Mouse (Mus musculus) 3134 (cell line): ENCODE results near the gene Bmyc.
"Not testable (repeated sequence)": the region's sequence is repeated elsewhere in the genome, so short reads cannot be mapped to it uniquely, and the experiment has no call there.

Source experiments
- DNase-seq: peaks from one replicate; pipeline ENCODE4 v3.0.0-alpha.2; 2011; ENCODE audit warnings: low spot score; ENCODE audit not compliant: insufficient read length; ENCODE audit errors: extremely low read depth

Bmyc gene

GRCm38 (mm10) chr2:25706643-25707481 is at the start of gene Bmyc:
TSS of gene Bmyc (plus strand) at chr2:25706739.
- peak; percentile 76 for DNase-seq

GRCm38 (mm10) chr2:25657246-25657645 is 49.3 kb upstream of the Bmyc start:
- peak; percentile 18 for DNase-seq

GRCm38 (mm10) chr2:25657652-25658051 is 48.9 kb upstream of the Bmyc start, which contains the start of gene Lcn5:
TSS of gene Lcn5 (plus strand) at chr2:25657952.
- no peak for DNase-seq

GRCm38 (mm10) chr2:25660279-25660678 is 46.3 kb upstream of the Bmyc start:
- peak; percentile 44 for DNase-seq

GRCm38 (mm10) chr2:25661245-25661970 is 45.1 kb upstream of the Bmyc start:
- DNase-seq, result peak; percentile 25

DNA sequence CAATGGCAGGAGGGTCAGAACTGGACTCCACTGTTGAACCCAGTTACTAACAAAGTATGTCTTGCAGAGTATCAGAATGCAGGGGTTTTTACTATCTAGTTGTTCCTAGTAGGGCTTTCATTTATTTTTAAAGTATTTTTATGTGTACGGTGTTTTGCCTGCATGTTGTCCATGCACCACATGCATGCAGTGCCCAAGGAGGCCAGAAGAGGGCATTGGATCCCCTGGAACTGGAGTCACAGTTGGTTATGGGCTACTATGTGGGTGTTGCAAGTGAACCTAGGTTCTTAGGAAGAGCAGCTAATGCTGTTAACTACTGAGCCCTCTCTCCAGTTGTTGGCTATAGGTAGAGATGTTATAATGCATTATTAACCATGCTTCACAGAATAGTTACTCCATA is 43.0 kb upstream of the Bmyc start:
- DNase-seq, result no peak

GRCm38 (mm10) chr2:25664125-25664524 is 42.4 kb upstream of the Bmyc start:
- no peak for DNase-seq

GRCm38 (mm10) chr2:25666516-25666915 is 40.0 kb upstream of the Bmyc start:
- no peak for DNase-seq

DNA sequence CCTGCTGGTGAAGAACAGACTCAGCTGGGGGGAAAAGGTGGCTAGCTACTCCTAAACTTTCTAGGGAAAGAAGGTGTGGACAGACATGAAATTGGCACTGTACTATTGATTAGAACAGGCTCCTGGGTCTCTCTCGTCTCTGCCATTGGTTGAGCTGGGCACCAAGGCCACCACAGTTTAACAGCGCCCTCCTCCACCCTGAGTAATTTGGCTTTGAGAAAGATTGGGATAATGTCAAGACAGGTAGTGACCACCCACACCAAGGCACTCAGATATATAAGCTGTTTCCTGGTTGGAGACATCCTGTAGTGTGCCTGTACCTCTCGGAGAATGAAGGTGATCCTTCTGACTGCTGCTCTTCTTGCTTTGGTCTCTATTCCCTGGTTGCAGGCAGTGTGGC is 30.1 kb upstream of the Bmyc start, which contains the start of gene Lcn6:
Gene Lcn6, plus strand, starts transcription at position 301 of the 400 bp plus-strand sequence.
- no peak for DNase-seq

DNA sequence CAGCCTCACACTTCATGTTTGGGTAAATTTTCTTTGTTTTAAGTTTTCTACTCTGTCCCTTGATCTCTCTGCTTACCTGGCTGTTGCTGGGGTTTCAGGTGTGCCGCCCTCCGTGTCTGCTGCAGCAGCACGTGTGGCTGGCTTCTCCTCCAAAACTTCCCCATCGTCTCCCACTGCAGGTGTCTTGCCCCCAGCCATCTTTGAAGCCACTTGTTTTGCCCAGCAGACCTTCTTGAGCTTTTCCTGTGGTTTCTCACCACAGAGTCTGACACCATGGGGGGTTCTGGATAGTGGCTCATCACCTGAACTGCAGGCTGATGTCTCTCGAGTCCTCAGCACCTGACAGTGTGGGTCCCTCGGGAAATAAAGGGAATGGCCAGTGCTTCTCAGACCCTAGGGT is 27.0 kb upstream of the Bmyc start:
- no peak for DNase-seq

DNA sequence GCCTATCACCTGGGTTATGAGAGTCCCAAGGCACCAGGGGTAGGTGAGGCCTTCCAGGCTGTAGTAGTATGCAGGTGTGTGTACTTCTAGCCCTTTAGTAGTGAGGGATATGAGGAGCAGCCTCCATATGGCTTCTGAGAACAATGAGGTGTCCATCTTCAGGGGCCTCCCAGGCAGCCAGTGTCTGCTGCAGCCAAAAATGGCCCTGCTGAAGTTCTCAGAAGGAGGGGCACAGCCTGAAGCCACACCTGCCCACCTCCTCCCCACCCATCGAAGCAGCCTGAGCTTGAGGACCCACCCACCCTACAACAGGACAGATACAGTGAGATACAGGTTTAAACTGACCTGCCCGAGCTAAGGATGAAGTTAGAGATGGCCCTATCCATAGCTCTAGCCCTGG is 24.1 kb upstream of the Bmyc start, which contains the start of gene Lcn10:
Gene Lcn10, plus strand, starts transcription at position 301 of the 400 bp plus-strand sequence.
- DNase-seq, result no peak

DNA sequence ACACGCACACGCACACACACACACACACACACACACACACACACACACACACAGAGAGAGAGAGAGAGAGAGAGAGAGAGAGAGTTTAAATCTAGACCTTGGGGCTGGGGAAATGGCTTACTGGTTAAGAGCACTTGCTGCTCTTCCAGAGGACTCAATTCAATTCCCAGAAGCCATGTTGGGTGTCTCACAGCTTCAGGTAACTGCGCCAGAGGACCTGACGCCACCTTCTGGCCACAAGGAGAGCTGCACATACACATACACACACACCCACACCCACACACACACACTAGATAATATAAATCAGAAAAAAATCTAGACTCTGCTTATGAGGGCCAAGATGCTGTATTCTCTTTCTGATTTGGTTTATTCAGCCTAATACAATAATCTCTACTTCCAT is 19.6 kb upstream of the Bmyc start:
- DNase-seq, result no peak

DNA sequence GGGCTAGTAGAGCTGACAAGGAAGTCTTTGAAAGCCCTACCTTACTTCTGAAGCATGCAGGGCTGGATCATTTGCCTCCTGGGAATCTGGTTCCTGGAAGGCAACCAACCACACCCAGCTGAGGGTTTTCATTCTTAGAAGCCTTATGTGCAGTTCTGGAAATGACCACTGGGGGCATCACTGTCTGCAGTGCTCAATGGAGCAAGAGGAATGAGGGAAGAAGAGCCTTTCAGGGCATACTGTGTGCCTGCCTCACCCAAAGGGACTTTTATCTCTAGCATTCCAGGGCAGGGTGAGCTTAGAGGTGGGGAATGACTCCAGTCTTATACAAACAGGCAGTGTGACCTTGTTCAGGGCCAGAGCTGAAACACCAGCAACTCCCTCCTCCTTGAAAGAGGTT is 11.9 kb upstream of the Bmyc start:
- peak; percentile 44 for DNase-seq

GRCm38 (mm10) chr2:25696951-25697350 is 9.6 kb upstream of the Bmyc start:
- no peak for DNase-seq

GRCm38 (mm10) chr2:25698696-25699095 is 7.8 kb upstream of the Bmyc start:
- no peak for DNase-seq

DNA sequence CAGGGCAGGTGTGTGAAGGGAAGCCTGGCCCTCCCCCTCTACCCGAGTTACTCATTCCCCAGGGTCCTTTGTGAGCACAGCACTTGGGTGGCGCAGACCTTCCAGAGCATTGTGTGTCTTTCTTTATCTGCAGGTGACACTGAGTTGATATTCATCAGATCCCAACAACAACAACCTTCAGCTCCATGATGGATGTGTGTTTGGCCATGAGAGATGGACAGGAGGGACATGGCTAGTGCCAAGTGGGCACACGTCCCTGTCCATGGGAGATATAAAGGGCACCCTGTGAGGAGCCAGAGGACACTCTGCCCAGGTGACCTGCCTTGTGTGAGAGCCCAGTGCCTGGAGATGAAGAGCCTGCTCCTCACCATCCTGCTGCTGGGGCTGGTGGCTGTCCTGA is 6.8 kb upstream of the Bmyc start, which contains the start of gene Obp2a:
Gene Obp2a, plus strand, starts transcription at position 301 of the 400 bp plus-strand sequence.
- DNase-seq, result not testable (repeated sequence)

DNA sequence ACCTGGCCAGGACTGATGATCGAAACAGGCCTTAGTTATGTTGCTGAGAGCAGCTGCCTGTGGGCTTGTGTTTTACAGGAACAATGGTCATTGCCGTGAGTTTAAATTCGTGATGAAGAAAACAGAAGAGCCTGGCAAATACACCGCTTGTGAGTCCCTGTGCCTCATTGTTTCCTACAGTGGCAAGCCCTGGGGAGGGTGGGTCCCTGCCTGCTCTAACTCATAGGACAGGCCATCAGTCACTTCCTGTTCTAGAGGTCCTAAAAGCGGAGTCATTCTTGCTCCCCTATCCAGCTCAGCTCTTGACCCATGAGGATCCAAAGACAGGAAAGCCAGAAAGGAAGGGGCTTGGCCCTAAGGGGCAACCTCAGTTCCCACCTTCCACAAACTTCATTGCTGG is 5.5 kb upstream of the Bmyc start:
- no peak for DNase-seq

GRCm38 (mm10) chr2:25703706-25704105 is 2.8 kb upstream of the Bmyc start:
- DNase-seq, result no peak

- DNase-seq, result no peak
These were observed 1.6 kb downstream of the Bmyc start for GRCm38 (mm10) chr2:25708121-25708520.

DNA sequence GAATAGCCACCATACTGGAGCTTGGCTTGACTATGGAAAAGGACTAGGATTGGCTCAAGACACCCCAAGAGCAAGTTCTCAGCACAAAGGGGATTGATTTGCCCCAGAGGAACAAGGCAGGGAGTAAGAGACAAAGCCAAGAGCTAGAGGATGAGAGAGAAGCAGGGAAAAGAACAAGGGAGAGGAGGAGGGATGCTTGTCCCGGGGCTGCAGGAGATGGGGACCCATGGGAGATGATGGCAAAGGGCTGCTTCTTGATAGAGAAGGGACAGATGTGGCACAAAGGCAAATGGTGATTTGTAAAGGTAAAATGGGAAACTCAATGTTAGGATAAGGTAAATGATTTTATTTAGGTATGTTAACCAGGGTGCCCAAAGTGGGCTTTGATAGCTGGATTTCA is 2.5 kb downstream of the Bmyc start:
- DNase-seq, result not testable (repeated sequence)

- not testable (repeated sequence) for DNase-seq
These were observed 3.3 kb downstream of the Bmyc start for GRCm38 (mm10) chr2:25709791-25710190.

- not testable (repeated sequence) for DNase-seq
These were observed 5.1 kb downstream of the Bmyc start for GRCm38 (mm10) chr2:25711641-25712040.
